Mouse (Mus musculus): ENCODE results near the gene Rab3d.
A peak's percentile ranks its signal among the peaks of the same experiment; 100 is the strongest.

GRCm38 (mm10) chr9:21932006-21932405 lies 14.0 kb upstream of the Rab3d start:
- TF ChIP-seq SMC3 (IDR thresholded peaks at IDR 0.05; ENCODE audit: low read depth, low read length) (no peak), CHD1 (IDR thresholded peaks at IDR 0.05; ENCODE audit: low read depth, low read length) (no peak), CTCF (IDR thresholded peaks at IDR 0.05 in 2 of 3, conservative IDR thresholded peaks at IDR 0.05 in 1 of 3; ENCODE audit: control insufficient read depth in 1 of 3, insufficient read depth in 1 of 3, low read depth in 2 of 3, low read length in 3 of 3, poor library complexity in 1 of 3, severe bottlenecking in 1 of 3) (no peak), ZKSCAN1 (IDR thresholded peaks at IDR 0.05; ENCODE audit: low read depth, low read length) (no peak), KAT2A (conservative IDR thresholded peaks at IDR 0.05; ENCODE audit: low read depth, low read length) (no peak), MAX (IDR thresholded peaks at IDR 0.05; ENCODE audit: low read length) (0 out of 2 replicates have a peak, but pooled peaks have one; percentile 25), EP300 (IDR thresholded peaks at IDR 0.05; ENCODE audit: low read depth in 1 of 2, low read length in 2 of 2) (no peak), ZMIZ1 (IDR thresholded peaks at IDR 0.05; ENCODE audit: low read depth, low read length) (no peak), NRF1 (IDR thresholded peaks at IDR 0.05; ENCODE audit: insufficient read depth, low read depth, low read length, poor library complexity, severe bottlenecking) (no peak), ETS1 (IDR thresholded peaks at IDR 0.05; ENCODE audit: low read depth, low read length) (no peak), CHD2 (IDR thresholded peaks at IDR 0.05; ENCODE audit: low read length) (no peak), TAL1 (IDR thresholded peaks at IDR 0.05; ENCODE audit: low read length) (no peak)
